Mouse (Mus musculus) myocyte (in vitro differentiated cells): ENCODE results near the gene Fndc4. TPM values are rescaled to one million over a fixed set of nuclear protein-coding genes. Genes with fewer than 3 reads are reported as not detected.
A peak's percentile ranks its signal among the peaks of the same experiment; 100 is the strongest.

Experiments used
- H3K27me3 ChIP-seq: one replicate; pipeline ENCODE4 v1.6.1; 2011; ENCODE audit not compliant: control insufficient read depth, insufficient read depth, insufficient read length
- H3K36me3 ChIP-seq: one replicate; pipeline ENCODE4 v1.6.1; 2011; ENCODE audit not compliant: control insufficient read depth, insufficient read depth
- H3K4me2 ChIP-seq: one replicate; pipeline ENCODE4 v1.6.1; 2011; ENCODE audit warnings: low read depth, control low read depth
- H3K4me3 ChIP-seq: one replicate; pipeline ENCODE4 v1.5.1; 2011; ENCODE audit warnings: mild to moderate bottlenecking, control low read depth, moderate library complexity
- H3K79me2 ChIP-seq: one replicate; pipeline ENCODE4 v1.6.1; 2011; ENCODE audit not compliant: control insufficient read depth, insufficient read depth
- H3ac ChIP-seq: one replicate; pipeline ENCODE4 v1.6.1; 2011; ENCODE audit not compliant: control insufficient read depth, insufficient read length
- CEBPB ChIP-seq: IDR thresholded peaks from 2 replicates; pipeline ENCODE4 v1.6.1; 2011; ENCODE audit warnings: mild to moderate bottlenecking, moderate library complexity; ENCODE audit not compliant: poor library complexity, insufficient read depth, severe bottlenecking
- E2F4 ChIP-seq: IDR thresholded peaks from one replicate; pipeline ENCODE4 v1.6.1; 2011; ENCODE audit warnings: mild to moderate bottlenecking, control low read depth, moderate library complexity; ENCODE audit not compliant: insufficient read depth
- MAX ChIP-seq: IDR thresholded peaks from one replicate; pipeline ENCODE4 v1.6.1; 2011; ENCODE audit warnings: low read depth, mild to moderate bottlenecking, control low read depth
- MYOD1 ChIP-seq, 3 experiments: IDR thresholded peaks; one replicate each; pipeline ENCODE4 v1.6.1; 2011; ENCODE audit warnings: control low read depth in 2 of 3, low read depth in 2 of 3, mild to moderate bottlenecking in 2 of 3, moderate library complexity in 1 of 3; ENCODE audit not compliant: insufficient read length in 2 of 3, control insufficient read depth in 1 of 3
- MYOG ChIP-seq, 3 experiments: IDR thresholded peaks; one replicate each; pipeline ENCODE4 v1.6.1; 2011; ENCODE audit warnings: control low read depth in 2 of 3, low read depth in 2 of 3, mild to moderate bottlenecking in 2 of 3; ENCODE audit not compliant: insufficient read length in 2 of 3, control insufficient read depth in 1 of 3, insufficient read depth in 1 of 3
- POLR2A ChIP-seq: IDR thresholded peaks from one replicate; pipeline ENCODE4 v1.6.1; 2011; ENCODE audit warnings: low read depth, mild to moderate bottlenecking, control low read depth, moderate library complexity; ENCODE audit not compliant: insufficient read length
- POLR2AphosphoS2 ChIP-seq: IDR thresholded peaks from one replicate; pipeline ENCODE4 v1.6.1; 2011; ENCODE audit warnings: low read depth, control low read depth; ENCODE audit not compliant: insufficient read length
- REST ChIP-seq: IDR thresholded peaks from one replicate; pipeline ENCODE4 v1.6.1; 2011; ENCODE audit warnings: mild to moderate bottlenecking, control low read depth, moderate library complexity; ENCODE audit not compliant: insufficient read depth, insufficient read length
- SRF ChIP-seq: IDR thresholded peaks from one replicate; pipeline ENCODE4 v1.6.1; 2011; ENCODE audit warnings: low read depth; ENCODE audit not compliant: control insufficient read depth, insufficient read length
- TCF12 ChIP-seq: IDR thresholded peaks from one replicate; pipeline ENCODE4 v1.6.1; 2011; ENCODE audit warnings: mild to moderate bottlenecking, control low read depth; ENCODE audit not compliant: poor library complexity, insufficient read depth, severe bottlenecking
- TCF3 ChIP-seq: IDR thresholded peaks from one replicate; pipeline ENCODE4 v1.6.1; 2011; ENCODE audit warnings: low read depth, control low read depth; ENCODE audit not compliant: insufficient read length
- USF1 ChIP-seq: IDR thresholded peaks from one replicate; pipeline ENCODE4 v1.6.1; 2011; ENCODE audit warnings: low read depth, mild to moderate bottlenecking, control low read depth, moderate library complexity
- polyA plus RNA-seq: library from polyadenylated mRNA; unstranded; fragments of >200 nt; fragmentation: generic; extraction: Trizol; gene quantifications from one replicate; pipeline ENCODE4 v1.2.1, GENCODE M21; 2012; ENCODE audit warnings: missing spikeins

The Fndc4 gene
- polyA plus RNA-seq, 1 experiment, result 4.9 TPM

DNA sequence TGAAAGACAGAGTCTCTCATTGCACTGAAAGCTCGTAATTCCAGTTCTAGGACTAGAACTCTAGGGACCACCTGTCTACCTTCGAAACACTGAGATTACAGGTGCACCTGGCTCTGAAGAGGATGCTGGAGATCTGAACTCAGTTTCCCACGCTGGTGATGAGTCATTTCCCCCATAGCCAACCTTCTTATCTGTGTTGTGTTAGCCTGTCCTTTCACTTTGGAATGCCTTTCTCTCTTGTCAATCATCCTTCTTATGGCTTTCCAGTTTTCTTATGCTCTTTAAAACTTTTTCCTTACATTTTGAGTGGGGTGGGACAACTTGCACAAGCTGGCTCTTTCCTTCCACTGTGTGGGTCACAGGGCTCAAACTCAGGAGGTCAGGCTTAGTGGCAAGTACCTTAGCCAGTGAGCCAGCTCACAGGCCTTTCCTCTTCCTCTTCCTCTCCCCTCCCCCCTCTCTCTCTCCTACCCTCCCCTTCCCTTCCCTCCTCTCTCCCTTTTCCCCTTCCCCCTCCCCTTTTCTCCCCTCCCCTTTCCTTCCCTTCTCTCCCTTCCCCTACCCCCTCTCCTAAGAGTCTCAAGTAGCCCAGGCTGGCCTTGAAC is 6.2 kb downstream of the Fndc4 start:
- Histone ChIP-seq H3K27me3 (no peaks in the 10 kb centered on the region), H3K79me2 (no peaks in the 10 kb centered on the region), H3K4me3 (peak overlapping the region; percentile 67), H3K36me3 (peaks cover 4% of the 10 kb centered on the region), H3K4me2 (peak overlapping the region; percentile 94), H3ac (no peak overlapping the region)
- no peak for TF ChIP-seq TCF12
- no peak for TF ChIP-seq MAX

DNA sequence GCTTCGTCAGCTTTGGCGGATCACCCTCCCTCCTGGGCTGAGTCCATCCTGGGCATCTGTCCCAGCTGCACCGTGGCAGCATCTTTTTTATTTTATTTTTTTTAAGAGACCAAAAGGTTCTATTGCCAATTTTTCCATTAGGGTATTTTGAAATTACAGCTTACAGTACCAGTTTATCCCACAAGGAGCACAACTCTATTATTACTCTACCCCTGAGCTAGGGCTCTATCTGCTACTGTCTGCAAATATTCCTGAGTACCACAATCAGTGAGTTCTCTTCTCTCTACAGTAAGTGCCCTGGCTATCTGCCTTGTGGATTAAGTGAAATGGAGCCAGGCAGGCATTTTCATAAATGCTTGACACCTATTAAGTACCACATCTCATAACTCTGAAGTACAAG is 7.2 kb downstream of the Fndc4 start:
- Histone ChIP-seq H3K4me2 (no peak overlapping the region), H3K27me3 (no peaks in the 10 kb centered on the region), H3K36me3 (peaks cover 9% of the 10 kb centered on the region), H3K4me3 (no peak overlapping the region), H3K79me2 (no peaks in the 10 kb centered on the region), H3ac (no peak overlapping the region)
- TF ChIP-seq MAX, result no peak
- TF ChIP-seq POLR2AphosphoS2, result no peak
- no peak for TF ChIP-seq MYOG (IDR thresholded peaks at IDR 0.05; ENCODE audit: control insufficient read depth in 1 of 3, insufficient read depth in 1 of 3, insufficient read length in 2 of 3, low read depth in 2 of 3)
- no peak for TF ChIP-seq TCF3
- no peak for TF ChIP-seq CEBPB
- no peak for TF ChIP-seq POLR2A
- no peak for TF ChIP-seq REST
- TF ChIP-seq MYOD1 (IDR thresholded peaks at IDR 0.05; ENCODE audit: control insufficient read depth in 1 of 3, insufficient read length in 2 of 3, low read depth in 2 of 3), result no peak
- TF ChIP-seq USF1, result no peak
- no peak for TF ChIP-seq E2F4
- no peak for TF ChIP-seq SRF
- no peak for TF ChIP-seq TCF12

DNA sequence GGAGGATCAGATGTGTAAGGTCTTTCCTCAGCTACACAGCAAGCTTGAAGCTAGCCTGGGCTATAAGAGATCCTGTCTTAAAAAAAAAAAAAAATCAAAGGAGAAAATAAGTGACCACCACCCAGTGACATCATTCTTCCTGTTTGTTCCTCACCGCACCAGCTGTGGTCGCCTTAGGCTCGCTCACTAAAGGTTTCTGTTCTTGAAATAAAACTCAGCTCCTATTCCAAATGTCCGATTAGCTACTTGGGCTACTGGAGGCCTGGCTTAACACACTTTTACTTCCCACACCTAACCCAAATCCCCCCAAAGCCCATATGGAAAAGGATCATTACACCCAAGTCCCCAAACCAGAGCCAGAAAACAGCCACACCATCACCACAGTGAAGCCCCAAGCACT is 7.7 kb downstream of the Fndc4 start:
- Histone ChIP-seq H3K36me3 (peaks cover 9% of the 10 kb centered on the region), H3ac (no peak overlapping the region), H3K4me3 (no peak overlapping the region), H3K79me2 (no peaks in the 10 kb centered on the region), H3K27me3 (no peaks in the 10 kb centered on the region), H3K4me2 (no peak overlapping the region)
- TF ChIP-seq MYOG (IDR thresholded peaks at IDR 0.05; ENCODE audit: control insufficient read depth in 1 of 3, insufficient read depth in 1 of 3, insufficient read length in 2 of 3, low read depth in 2 of 3) (no peak), MYOD1 (IDR thresholded peaks at IDR 0.05; ENCODE audit: control insufficient read depth in 1 of 3, insufficient read length in 2 of 3, low read depth in 2 of 3) (no peak), CEBPB (no peak), MAX (no peak), E2F4 (no peak), TCF3 (no peak)

DNA sequence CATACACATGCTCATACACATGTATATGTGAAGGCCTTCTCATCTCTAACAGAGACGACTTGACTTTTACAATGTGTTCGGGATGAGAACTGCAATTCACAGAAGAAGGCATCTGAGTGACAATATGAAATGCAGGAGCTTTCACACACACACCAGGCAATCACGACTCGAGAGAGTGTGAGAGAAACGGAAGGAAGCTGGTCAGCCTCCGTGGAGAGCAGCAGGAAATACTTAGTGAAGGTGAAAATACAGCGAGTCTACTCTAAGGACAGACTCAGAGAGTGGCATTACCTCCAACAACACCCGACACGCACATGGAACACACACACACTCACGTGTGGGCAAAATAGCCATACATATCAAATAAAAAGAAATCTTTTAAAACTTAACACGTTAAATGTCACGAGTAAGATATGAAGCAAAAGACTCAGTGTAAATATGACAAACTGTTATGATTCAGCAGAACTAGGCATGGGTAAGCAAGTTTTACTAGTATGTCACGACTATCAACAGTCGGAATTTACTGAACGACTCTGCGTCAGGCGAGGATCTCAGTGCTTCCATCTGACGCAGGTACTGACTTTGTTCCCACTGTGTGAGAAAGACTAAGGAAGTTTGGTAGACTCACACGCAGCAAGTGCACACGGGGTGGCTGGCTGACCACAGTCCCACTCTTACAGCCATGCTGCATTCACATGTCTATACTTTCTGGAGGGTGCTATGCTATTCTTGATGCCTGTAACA is 16.5 kb downstream of the Fndc4 start:
- H3K4me2 ChIP-seq, result no peak overlapping the region
- H3K4me3 ChIP-seq, result no peak overlapping the region
- H3K79me2 ChIP-seq, result no peaks in the 10 kb centered on the region
- no peak overlapping the region for H3ac ChIP-seq
- TF ChIP-seq CEBPB (no peak), TCF3 (no peak), REST (no peak), MAX (no peak), POLR2AphosphoS2 (no peak), TCF12 (no peak), MYOG (IDR thresholded peaks at IDR 0.05; ENCODE audit: control insufficient read depth in 1 of 3, insufficient read depth in 1 of 3, insufficient read length in 2 of 3, low read depth in 2 of 3) (no peak), USF1 (no peak), E2F4 (no peak), SRF (no peak), MYOD1 (IDR thresholded peaks at IDR 0.05; ENCODE audit: control insufficient read depth in 1 of 3, insufficient read length in 2 of 3, low read depth in 2 of 3) (no peak), POLR2A (no peak)
- H3K27me3 ChIP-seq, result no peaks in the 10 kb centered on the region
- peaks cover 35% of the 10 kb centered on the region for H3K36me3 ChIP-seq

DNA sequence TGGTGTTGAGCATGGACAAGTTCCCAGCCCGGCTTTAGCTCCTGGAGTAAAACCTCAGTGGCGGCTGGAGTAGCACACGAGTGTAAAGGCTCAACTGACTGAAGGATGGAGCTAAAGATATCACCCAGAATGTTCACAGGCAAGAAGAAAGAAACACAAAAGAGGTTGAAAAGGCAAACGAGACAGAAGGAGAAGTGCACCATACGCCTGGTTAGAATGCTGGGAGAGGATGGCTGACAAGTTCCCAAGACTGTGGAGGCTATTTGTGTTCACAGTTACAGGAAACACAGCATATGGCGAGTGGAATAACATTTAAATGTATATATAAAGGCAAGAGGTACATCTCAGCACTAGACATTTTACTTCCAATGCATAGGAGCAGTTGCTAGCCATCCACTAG is 22.9 kb downstream of the Fndc4 start:
- peaks cover 8% of the 10 kb centered on the region for H3K36me3 ChIP-seq
- no peak overlapping the region for H3K4me3 ChIP-seq
- no peak for TF ChIP-seq CEBPB
- TF ChIP-seq POLR2A, result no peak
- no peak for TF ChIP-seq REST
- no peak for TF ChIP-seq SRF
- H3K79me2 ChIP-seq, result no peaks in the 10 kb centered on the region
- no peaks in the 10 kb centered on the region for H3K27me3 ChIP-seq
- H3ac ChIP-seq, result no peak overlapping the region
- H3K4me2 ChIP-seq, result no peak overlapping the region
